Mouse (Mus musculus) right cerebral cortex, adult 18-20 months (tissue): ENCODE results near the gene Kat14.
A peak's percentile ranks its signal among the peaks of the same experiment; 100 is the strongest.

Experiments
- DNase-seq: peaks from one replicate; pipeline ENCODE4 v3.0.0; 2022; ENCODE audit warnings: mixed read lengths

Kat14 gene

GRCm38 (mm10) chr2:144382624-144383138 lies 13.9 kb downstream of the Kat14 start:
- DNase-seq: no peak

- no peak for DNase-seq
Measured at GRCm38 (mm10) chr2:144386296-144386695, 17.5 kb downstream of the Kat14 start.

GRCm38 (mm10) chr2:144388416-144388815 lies 19.6 kb downstream of the Kat14 start:
- DNase-seq: no peak

- no peak for DNase-seq
Measured at GRCm38 (mm10) chr2:144399531-144399930, 30.7 kb downstream of the Kat14 start.

- no peak for DNase-seq
Measured at GRCm38 (mm10) chr2:144400659-144401058, 31.9 kb downstream of the Kat14 start.

- no peak for DNase-seq
Measured at GRCm38 (mm10) chr2:144409037-144409436, 40.3 kb downstream of the Kat14 start.

GRCm38 (mm10) chr2:144410603-144411002 lies 41.8 kb downstream of the Kat14 start:
- peak; percentile 63 for DNase-seq

GRCm38 (mm10) chr2:144414646-144415045 lies 45.9 kb downstream of the Kat14 start:
- DNase-seq: peak; percentile 69

GRCm38 (mm10) chr2:144416859-144417258 lies 48.1 kb downstream of the Kat14 start:
- DNase-seq: no peak

- DNase-seq: no peak
Measured at GRCm38 (mm10) chr2:144418062-144418461, 49.3 kb downstream of the Kat14 start.

GRCm38 (mm10) chr2:144422094-144422675 lies 53.4 kb downstream of the Kat14 start:
- DNase-seq: no peak

- DNase-seq: no peak
Measured at GRCm38 (mm10) chr2:144425761-144426160, 57.0 kb downstream of the Kat14 start.

- DNase-seq: no peak
Measured at GRCm38 (mm10) chr2:144427852-144428251, 59.1 kb downstream of the Kat14 start.

- no peak for DNase-seq
Measured at GRCm38 (mm10) chr2:144428659-144429058, 59.9 kb downstream of the Kat14 start.

- no peak for DNase-seq
Measured at GRCm38 (mm10) chr2:144429171-144429570, 60.4 kb downstream of the Kat14 start.

GRCm38 (mm10) chr2:144431286-144431825 lies 62.6 kb downstream of the Kat14 start:
- no peak for DNase-seq

- peak; percentile 35 for DNase-seq
Measured at GRCm38 (mm10) chr2:144435679-144436078, 66.9 kb downstream of the Kat14 start.

- DNase-seq: no peak
Measured at GRCm38 (mm10) chr2:144438424-144438823, 69.6 kb downstream of the Kat14 start.

- no peak for DNase-seq
Measured at GRCm38 (mm10) chr2:144439191-144439700, 70.5 kb downstream of the Kat14 start.

- DNase-seq: peak; percentile 85
Measured at GRCm38 (mm10) chr2:144441386-144441915, 72.7 kb downstream of the Kat14 start.

- DNase-seq: no peak
Measured at GRCm38 (mm10) chr2:144446360-144446999, 77.7 kb downstream of the Kat14 start.

GRCm38 (mm10) chr2:144450378-144450777 lies 81.6 kb downstream of the Kat14 start:
- DNase-seq: no peak

GRCm38 (mm10) chr2:144452364-144453008 lies 83.7 kb downstream of the Kat14 start:
- DNase-seq: peak; percentile 82
